In the genomic region with DNA sequence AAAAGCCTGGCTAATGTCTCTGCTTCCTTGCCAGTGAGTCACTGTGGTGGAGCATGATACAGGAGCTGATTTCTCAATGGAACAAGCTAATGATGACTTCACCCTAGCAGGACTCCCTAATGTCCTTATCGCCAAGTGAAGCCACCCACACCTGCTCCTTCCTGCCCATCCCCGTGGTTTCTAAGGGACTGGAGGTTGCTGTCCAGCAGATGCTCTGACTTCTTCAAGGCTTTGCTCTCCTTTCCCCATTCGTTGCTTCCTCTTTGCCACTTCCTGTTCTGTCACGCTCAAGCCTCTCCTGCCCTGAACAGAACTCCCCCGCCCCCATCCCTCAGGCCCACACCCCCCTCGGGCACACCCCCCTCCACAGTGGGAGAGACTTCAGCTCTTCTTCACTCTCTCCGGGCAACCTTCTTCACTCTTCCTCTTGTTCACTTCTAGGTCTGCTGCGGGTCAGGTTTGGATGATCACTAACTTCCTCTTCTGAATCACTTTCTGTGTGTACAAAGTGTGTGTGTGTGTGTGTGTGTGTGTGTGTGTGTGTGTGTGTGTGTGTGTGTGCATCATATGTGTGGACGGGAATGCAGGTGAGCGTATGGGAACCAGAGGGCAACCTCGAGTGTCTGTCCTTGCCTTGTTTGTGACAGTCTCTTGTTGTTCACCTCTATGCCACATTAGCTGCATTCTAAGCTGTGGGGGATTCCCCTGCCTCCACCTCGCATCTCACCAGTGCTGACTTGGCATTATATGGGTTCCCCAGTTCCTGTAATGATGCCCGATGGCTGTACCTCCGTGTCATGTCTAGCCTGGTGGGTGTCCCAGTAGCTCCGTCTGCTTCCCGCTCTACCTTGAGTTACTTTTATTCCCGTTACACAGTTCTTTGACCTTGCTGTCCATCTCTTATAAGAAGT, we compare ENCODE assay signal across 11 mouse cellular contexts. TPM values are rescaled to one million over a fixed set of nuclear protein-coding genes. Genes with fewer than 3 reads are reported as not detected.
DNase-seq lines count a peak whose midpoint lies in the region; ATAC-seq lines count a peak whose summit lies in the region.
"Had no signal": no experiment of that assay in that cellular context is flagged by ENCODE, and none has a peak within 500 bp of the region (broad histone marks: within the 10 kb centered on the region; RNA-seq: fewer than 3 reads in every experiment).

No protein-coding gene starts in this region.

- 59% methylated on average over 17 of the region's 17 CpGs for WGBS in hindbrain, embryonic 13.5 days

- no peak overlapping the region for H3K4me2 ChIP-seq in hindbrain, embryonic 13.5 days
- H3K4me2 ChIP-seq: heart, embryonic 12.5 days had no signal

- no peaks in the 10 kb centered on the region for H3K9me3 ChIP-seq in hindbrain, embryonic 13.5 days
- H3K9me3 ChIP-seq: heart, embryonic 12.5 days had no signal

- no peak overlapping the region for H3K27ac ChIP-seq in hindbrain, embryonic 13.5 days

- peaks cover 39% of the 10 kb centered on the region for H3K4me1 ChIP-seq in hindbrain, embryonic 13.5 days (replicated peaks)

- H3K36me3 ChIP-seq in hindbrain, embryonic 13.5 days: no peaks in the 10 kb centered on the region
- H3K36me3 ChIP-seq: heart, embryonic 12.5 days had no signal

- no peak overlapping the region for H3K4me3 ChIP-seq in hindbrain, embryonic 13.5 days
- H3K4me3 ChIP-seq: heart, embryonic 12.5 days had no signal

- H3K9ac ChIP-seq in hindbrain, embryonic 13.5 days: no peak overlapping the region
- H3K9ac ChIP-seq: heart, embryonic 12.5 days had no signal

- DNase-seq in spleen, adult 18-20 months: peak; percentile 22 to 34
- DNase-seq in spleen, postnatal 14 days (ENCODE audit: low spot score in 2 of 2): no peak
- DNase-seq in NIH3T3 (ENCODE audit: low read depth): peak; percentile 64
- DNase-seq in thymus, postnatal 4 days: peak; percentile 67
- no peak for DNase-seq in urinary bladder, postnatal 14 days (ENCODE audit: low spot score)
- DNase-seq: cerebellum, adult 11 months; lung, postnatal 36 days had no signal

- H3K27me3 ChIP-seq in hindbrain, embryonic 13.5 days: no peaks in the 10 kb centered on the region; the same call in 1 of the 2 replicates
- H3K27me3 ChIP-seq: heart, embryonic 12.5 days had no signal

- ATAC-seq in megakaryocyte progenitor cell, adult 5-6 weeks (replicated peaks; ENCODE audit: poor library complexity): peak; percentile 72
- no peak for ATAC-seq in cerebellum, adult (ENCODE audit: insufficient number of reproducible peaks, low FRiP score, low TSS enrichment)
- ATAC-seq in hindbrain, embryonic 13.5 days (ENCODE audit: low FRiP score): no peak

RNA-seq across cellular contexts. Expression of a gene that starts 4.7 kb away (rescaled TPM):
- 0.07 TPM in 1 of 2 replicates, not detected in the other for total RNA-seq in megakaryocyte progenitor cell, adult 5-6 weeks (2015)
- 0.24 TPM in 1 of 2 replicates, not detected in the other for total RNA-seq in megakaryocyte progenitor cell, adult 5-6 weeks (2017)
- 79.7 and 82.0 TPM in 2 replicates for polyA plus RNA-seq in hindbrain, embryonic 13.5 days (2015; fragmentation: Nextera tagmentation; extraction: Ambion mirVana)

Comparison
In these comparisons a context has a peak if more than half of its experiments do, and no peak if none do; other contexts are left out.
1. DNase-seq: peak in spleen, adult 18-20 months (2 of 2), NIH3T3 (single experiment) and thymus, postnatal 4 days (single experiment); none in spleen, postnatal 14 days (0 of 2) and urinary bladder, postnatal 14 days (single experiment).